Mouse (Mus musculus) forebrain, embryonic 14.5 days (tissue): ENCODE results near the gene Lcn5. TPM values are rescaled to one million over a fixed set of nuclear protein-coding genes. Genes with fewer than 3 reads are reported as not detected.

Source experiments
- ATAC-seq: fragments of 200-750 bp; cut with Nextera tagmentation; 2 replicates; pipeline ENCODE4 v1.8.0; 2017; ENCODE audit warnings: mild to moderate bottlenecking, moderate library complexity
- DNase-seq: peaks from one replicate; pipeline ENCODE4 v3.0.0-alpha.2; 2015; ENCODE audit warnings: low spot score
- H3K27ac ChIP-seq: fragments of 300-500 bp; sonication (generic); 2 replicates; pipeline ENCODE4 v1.5.1; 2014; ENCODE audit warnings: low read depth, mild to moderate bottlenecking, control low read depth, low read length, moderate library complexity
- H3K27me3 ChIP-seq: fragments of 300-500 bp; sonication (generic); replicated peaks from 2 replicates; pipeline ENCODE4 v1.6.1; 2014; ENCODE audit warnings: low read length, control low read depth, mixed read lengths; ENCODE audit not compliant: control insufficient read depth, insufficient read depth
- H3K36me3 ChIP-seq: fragments of 300-500 bp; sonication (generic); 2 replicates; pipeline ENCODE4 v1.6.1; 2014; ENCODE audit warnings: low read length, control low read depth; ENCODE audit not compliant: control insufficient read depth, insufficient read depth
- H3K4me1 ChIP-seq: fragments of 300-500 bp; sonication (generic); 2 replicates; pipeline ENCODE4 v1.6.1; 2014; ENCODE audit warnings: antibody characterized with exemption, low read length, control low read depth; ENCODE audit not compliant: control insufficient read depth, insufficient read depth
- H3K4me2 ChIP-seq: fragments of 300-500 bp; sonication (generic); 2 replicates; pipeline ENCODE4 v1.6.1; 2014; ENCODE audit warnings: mild to moderate bottlenecking, control low read depth, low read length
- H3K4me3 ChIP-seq: fragments of 300-500 bp; sonication (generic); 2 replicates; pipeline ENCODE4 v1.5.1; 2014; ENCODE audit warnings: low read depth, low read length, control low read depth
- H3K9ac ChIP-seq: fragments of 300-500 bp; sonication (generic); 2 replicates; pipeline ENCODE4 v1.6.1; 2014; ENCODE audit warnings: mild to moderate bottlenecking, low read length, control low read depth, moderate library complexity
- H3K9me3 ChIP-seq: fragments of 300-500 bp; sonication (generic); replicated peaks from 2 replicates; pipeline ENCODE4 v1.6.1; 2016; ENCODE audit warnings: low read length, control low read depth, mixed read lengths; ENCODE audit not compliant: control insufficient read depth
- WGBS: fragments of 180-500 bp; shearing (Covaris S2); extraction: QIAGEN DNeasy Blood & Tissue Kit; methylation state at CpG from one replicate; pipeline ENCODE4 v1.1.7; 2014; 5-methylcytosine and 5-hydroxymethylcytosine counted together
- polyA plus RNA-seq: library from polyadenylated mRNA; unstranded; fragments of >200 nt; fragmentation: Nextera tagmentation; extraction: Ambion mirVana; gene quantifications from 2 replicates; pipeline ENCODE4 v1.2.1, GENCODE M21; 2014

Lcn5 gene
- polyA plus RNA-seq, 1 experiment from 2014 or later: not detected

DNA sequence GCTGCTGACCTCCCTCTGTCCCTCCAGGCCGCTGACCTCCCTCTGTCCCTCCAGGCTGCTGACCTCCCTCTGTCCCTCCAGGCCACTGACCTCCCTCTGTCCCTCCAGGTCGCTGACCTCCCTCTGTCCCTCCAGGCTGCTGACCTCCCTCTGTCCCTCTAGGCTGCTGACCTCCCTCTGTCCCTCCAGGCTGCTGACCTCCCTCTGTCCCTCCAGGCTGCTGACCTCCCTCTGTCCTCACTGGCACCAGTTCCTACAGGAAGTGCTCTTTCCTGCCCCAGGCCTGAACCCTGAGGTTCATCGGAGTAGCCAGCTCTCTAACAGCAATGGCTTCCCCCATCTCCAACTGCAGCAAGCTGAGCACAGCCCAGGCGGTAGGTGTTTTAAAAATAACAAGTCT, 29.0 kb upstream of the Lcn5 start:
- H3K27me3 ChIP-seq: no peaks in the 10 kb centered on the region
- DNase-seq: no peak
- no peaks in the 10 kb centered on the region for H3K4me1 ChIP-seq
- H3K36me3 ChIP-seq: no peaks in the 10 kb centered on the region
- H3K9me3 ChIP-seq: no peaks in the 10 kb centered on the region
- no peak overlapping the region for H3K4me2 ChIP-seq
- 67% methylated on average over 4 of the region's 4 CpGs for WGBS
- no peak for ATAC-seq
- no peak overlapping the region for H3K4me3 ChIP-seq
- no peak overlapping the region for H3K27ac ChIP-seq
- H3K9ac ChIP-seq: no peak overlapping the region

DNA sequence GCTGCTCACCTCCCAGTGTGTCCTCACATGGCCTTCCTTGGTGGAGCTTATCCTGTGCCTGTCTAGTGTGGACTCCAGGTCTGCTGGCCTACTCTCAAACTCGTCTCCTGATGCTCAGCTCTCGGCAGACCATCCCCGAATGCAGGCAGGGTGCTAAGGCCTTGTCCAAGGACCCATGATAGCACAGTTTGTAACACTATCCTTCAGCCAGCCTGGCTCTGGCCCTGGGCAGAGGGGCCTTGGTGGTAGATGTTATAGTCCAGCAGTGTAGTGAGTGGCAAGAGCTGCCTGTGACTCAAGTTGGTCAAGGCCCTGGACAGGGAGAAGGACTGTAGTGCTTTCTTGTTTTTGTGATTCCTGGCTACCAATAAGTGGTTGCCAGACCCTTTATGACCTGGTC, 24.1 kb upstream of the Lcn5 start:
- Histone ChIP-seq H3K4me1 (no peaks in the 10 kb centered on the region), H3K4me3 (no peak overlapping the region), H3K27me3 (no peaks in the 10 kb centered on the region), H3K4me2 (no peak overlapping the region), H3K9ac (no peak overlapping the region), H3K36me3 (no peaks in the 10 kb centered on the region), H3K27ac (no peak overlapping the region), H3K9me3 (no peaks in the 10 kb centered on the region)
- WGBS: 91% methylated on average over 3 of the region's 3 CpGs
- no peak for DNase-seq
- ATAC-seq: no peak

DNA sequence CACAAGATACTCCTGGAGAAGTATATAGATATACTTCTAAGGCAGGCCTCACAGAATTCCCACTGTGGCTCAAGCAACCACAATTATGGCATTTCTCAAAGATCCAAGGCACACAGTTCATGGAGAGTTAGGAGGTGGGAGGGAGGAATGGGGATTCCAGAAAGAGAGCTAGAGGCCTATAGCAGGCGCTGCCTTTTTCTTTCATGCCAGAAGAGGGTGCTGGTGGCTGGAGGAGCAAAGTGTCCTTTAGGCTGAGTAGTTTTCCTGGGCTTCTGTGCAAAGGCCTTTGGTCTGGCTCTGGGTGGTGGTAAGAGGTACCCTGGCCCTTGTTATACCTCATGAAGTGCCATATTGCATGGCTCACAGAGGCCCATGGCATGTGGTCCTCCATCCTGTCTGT, 23.7 kb upstream of the Lcn5 start:
- WGBS: 27% methylated on average over 1 of the region's 1 CpGs
- no peaks in the 10 kb centered on the region for H3K36me3 ChIP-seq
- H3K4me3 ChIP-seq: no peak overlapping the region
- no peaks in the 10 kb centered on the region for H3K9me3 ChIP-seq
- H3K4me2 ChIP-seq: no peak overlapping the region
- H3K4me1 ChIP-seq: no peaks in the 10 kb centered on the region
- DNase-seq (no peak), ATAC-seq (no peak)
- H3K27me3 ChIP-seq: no peaks in the 10 kb centered on the region
- H3K27ac ChIP-seq: no peak overlapping the region
- H3K9ac ChIP-seq: no peak overlapping the region

DNA sequence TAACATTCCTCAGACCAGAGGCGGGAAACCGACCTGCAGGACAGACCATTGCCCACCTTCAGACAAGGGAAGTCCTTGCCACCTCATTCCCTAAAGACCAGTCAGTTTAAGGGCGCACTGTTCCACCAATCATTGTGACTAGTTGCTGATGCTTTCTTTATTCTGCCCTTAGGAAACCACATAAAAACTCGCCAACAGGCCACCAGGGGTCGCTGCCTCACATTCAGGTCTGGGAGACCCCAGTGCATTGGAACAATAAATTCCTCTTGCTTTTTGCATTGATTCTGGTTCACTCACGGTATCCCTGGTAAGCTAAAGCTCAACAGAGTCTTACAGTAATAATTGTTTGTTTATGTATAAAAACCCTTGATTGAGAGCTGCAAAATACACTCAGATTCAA, 17.9 kb upstream of the Lcn5 start:
- no peaks in the 10 kb centered on the region for H3K4me1 ChIP-seq

GRCm38 (mm10) chr2:25652902-25653301, 4.8 kb upstream of the Lcn5 start, which contains the start of gene Lcn8:
Gene Lcn8, plus strand, starts transcription at chr2:25653120.
- Histone ChIP-seq H3K27ac (no peak within 1 kb of the TSS), H3K4me3 (no peak within 1 kb of the TSS), H3K9ac (no peak within 1 kb of the TSS), H3K4me1 (no peaks in the 10 kb centered on the region), H3K36me3 (no peaks in the 10 kb centered on the region), H3K27me3 (no peaks in the 10 kb centered on the region), H3K9me3 (no peaks in the 10 kb centered on the region), H3K4me2 (no peak within 1 kb of the TSS)
- no peak for DNase-seq
- no peak for ATAC-seq
- WGBS: 76% methylated on average over 2 of the region's 2 CpGs

More for the DNA sequence above, 17.9 kb upstream of the Lcn5 start:
- Histone ChIP-seq H3K4me2 (no peak overlapping the region), H3K4me3 (no peak overlapping the region), H3K9ac (no peak overlapping the region), H3K27ac (no peak overlapping the region), H3K27me3 (no peaks in the 10 kb centered on the region), H3K36me3 (no peaks in the 10 kb centered on the region), H3K9me3 (no peaks in the 10 kb centered on the region)
- no peak for ATAC-seq
- 15% methylated on average over 6 of the region's 6 CpGs for WGBS
- peak; percentile 59 for DNase-seq

GRCm38 (mm10) chr2:25654502-25654901, 3.2 kb upstream of the Lcn5 start:
- H3K4me2 ChIP-seq: no peak overlapping the region
- no peak overlapping the region for H3K27ac ChIP-seq
- WGBS: 88% methylated on average over 1 of the region's 1 CpGs
- no peaks in the 10 kb centered on the region for H3K27me3 ChIP-seq
- no peaks in the 10 kb centered on the region for H3K36me3 ChIP-seq
- DNase-seq: no peak
- H3K9ac ChIP-seq: no peak overlapping the region
- ATAC-seq: no peak
- H3K4me3 ChIP-seq: no peak overlapping the region
- H3K9me3 ChIP-seq: no peaks in the 10 kb centered on the region
- H3K4me1 ChIP-seq: no peaks in the 10 kb centered on the region

DNA sequence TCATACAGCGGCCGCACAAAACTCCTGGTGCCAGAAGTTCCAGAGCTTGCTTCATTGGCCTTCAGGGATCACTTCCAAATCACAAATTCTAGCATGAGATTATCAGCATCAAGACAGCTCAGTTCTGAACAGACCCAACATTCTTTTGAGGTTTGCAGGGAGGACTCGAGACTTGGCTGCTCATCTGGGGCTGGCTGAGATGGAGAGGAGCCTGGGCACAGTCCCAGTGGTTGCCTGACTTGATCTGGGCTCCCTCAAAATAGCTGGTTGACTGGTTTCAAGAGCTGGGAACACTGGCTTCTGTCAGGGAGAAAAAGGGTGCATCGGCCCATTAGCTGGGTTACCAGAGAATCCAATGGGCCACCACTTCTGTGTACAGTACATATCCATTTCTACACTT, 1.1 kb upstream of the Lcn5 start:
- DNase-seq: no peak
- no peak overlapping the region for H3K27ac ChIP-seq
- 84% methylated on average over 4 of the region's 4 CpGs for WGBS
- no peak overlapping the region for H3K9ac ChIP-seq
- H3K36me3 ChIP-seq: no peaks in the 10 kb centered on the region
- no peak overlapping the region for H3K4me3 ChIP-seq
- no peaks in the 10 kb centered on the region for H3K4me1 ChIP-seq
- no peak overlapping the region for H3K4me2 ChIP-seq
- H3K27me3 ChIP-seq: no peaks in the 10 kb centered on the region
- no peak for ATAC-seq
- H3K9me3 ChIP-seq: no peaks in the 10 kb centered on the region

DNA sequence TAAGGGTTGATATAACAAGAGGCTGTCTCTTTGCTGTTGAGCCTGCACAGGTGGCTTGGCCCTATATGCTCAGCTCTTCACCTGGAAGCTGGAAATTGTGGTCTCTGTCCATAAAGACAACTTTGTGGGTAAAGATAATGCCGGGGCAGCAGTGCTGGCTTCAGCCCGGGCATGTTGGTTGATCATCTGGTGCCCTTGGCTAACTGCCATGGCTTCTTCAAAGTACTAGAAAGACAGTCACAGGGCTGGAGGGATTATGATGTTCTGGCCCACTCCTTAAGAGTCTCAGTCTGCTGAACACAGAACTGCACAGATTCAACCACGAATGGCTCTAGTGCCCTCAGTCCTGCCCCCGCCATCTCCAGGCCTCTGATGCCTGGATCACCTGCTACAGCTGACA, 506 bp upstream of the Lcn5 start:
- Histone ChIP-seq H3K27ac (no peak overlapping the region), H3K27me3 (no peaks in the 10 kb centered on the region), H3K4me2 (no peak overlapping the region), H3K4me1 (no peaks in the 10 kb centered on the region), H3K9ac (no peak overlapping the region), H3K36me3 (no peaks in the 10 kb centered on the region), H3K9me3 (no peaks in the 10 kb centered on the region), H3K4me3 (no peak overlapping the region)
- peak; percentile 1 for DNase-seq
- WGBS: 75% methylated on average over 4 of the region's 4 CpGs
- ATAC-seq: no peak

DNA sequence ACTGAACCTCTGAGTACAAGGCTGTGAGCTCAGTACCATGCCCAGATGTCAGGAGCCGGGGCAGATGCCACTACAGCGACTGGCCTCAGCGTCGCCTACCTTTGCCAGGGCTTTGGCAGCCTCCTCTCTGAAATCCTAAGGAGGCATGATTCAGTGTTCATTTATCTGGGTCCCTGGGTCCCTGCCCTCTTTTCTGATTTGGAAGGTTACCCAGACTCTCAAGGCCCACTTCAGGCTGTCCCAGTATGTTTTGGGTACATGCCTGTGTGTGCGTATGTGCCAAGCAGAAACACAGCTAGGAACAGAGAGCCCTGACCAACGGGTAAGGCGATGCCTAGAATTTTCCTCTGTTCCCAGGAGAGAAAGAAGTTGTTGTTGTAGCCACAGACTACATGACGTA, 2.5 kb downstream of the Lcn5 start:
- Histone ChIP-seq H3K36me3 (no peaks in the 10 kb centered on the region), H3K4me2 (no peak overlapping the region), H3K9ac (no peak overlapping the region), H3K27ac (no peak overlapping the region), H3K4me3 (no peak overlapping the region), H3K9me3 (no peaks in the 10 kb centered on the region), H3K27me3 (no peaks in the 10 kb centered on the region), H3K4me1 (no peaks in the 10 kb centered on the region)
- WGBS: 95% methylated on average over 8 of the region's 8 CpGs
- DNase-seq: no peak
- no peak for ATAC-seq
